Mouse (Mus musculus) cerebellum, adult 2 months (tissue): ENCODE measurements around the gene Rbms3.

ENCODE experiments used
- CTCF ChIP-seq: fragments of 200-500 bp; IDR thresholded peaks from 2 replicates; pipeline ENCODE4 v1.5.1; 2011; ENCODE audit warnings: low read depth, mild to moderate bottlenecking, control low read depth, low read length, moderate library complexity, borderline replicate concordance; ENCODE audit not compliant: insufficient read depth
- POLR2A ChIP-seq: fragments of 200-500 bp; IDR thresholded peaks from 2 replicates; pipeline ENCODE4 v1.6.1; 2011; ENCODE audit warnings: low read length, control low read depth, borderline replicate concordance; ENCODE audit not compliant: insufficient read depth

- TF ChIP-seq POLR2A, result no peak
- TF ChIP-seq CTCF, result no peak
Measured at GRCm38 (mm10) chr9:116945689-116946088, 684.0 kb downstream of the Rbms3 start.
